Mouse (Mus musculus): ENCODE results near the gene Olfr1415. TPM values are rescaled to one million over a fixed set of nuclear protein-coding genes. Genes with fewer than 3 reads are reported as not detected.

Olfr1415 gene
- polyA plus RNA-seq, 1 experiment: not detected

- H3K27ac ChIP-seq (ENCODE audit: control insufficient read depth, insufficient read depth, low read depth, low read length, poor library complexity): no peak overlapping the region
- WGBS: 70% methylated on average over 6 of the region's 6 CpGs
These were observed 54.3 kb downstream of the Olfr1415 start for GRCm38 (mm10) chr1:92441453-92442063.

GRCm38 (mm10) chr1:92440066-92440750 lies 55.7 kb downstream of the Olfr1415 start:
- no peak overlapping the region for H3K4me3 ChIP-seq (replicated peaks; ENCODE audit: control insufficient read depth, low read depth, low read length)
- H3K27ac ChIP-seq (ENCODE audit: control insufficient read depth, insufficient read depth, low read depth, low read length, poor library complexity): no peak overlapping the region
- H3K4me1 ChIP-seq (ENCODE audit: control insufficient read depth, insufficient read depth, low read length): no peaks in the 10 kb centered on the region; the same call in 1 of the 2 replicates
- WGBS: 88% methylated on average over 9 of the region's 9 CpGs
- TF ChIP-seq CTCF (IDR thresholded peaks at IDR 0.05; ENCODE audit: control insufficient read depth, insufficient read depth, low read length) (no peak), POLR2A (IDR thresholded peaks at IDR 0.05; ENCODE audit: borderline replicate concordance, control insufficient read depth, low read depth, low read length) (no peak)

More at GRCm38 (mm10) chr1:92441453-92442063, 54.3 kb downstream of the Olfr1415 start:
- Histone ChIP-seq H3K4me3 (replicated peaks; ENCODE audit: control insufficient read depth, low read depth, low read length) (no peak overlapping the region), H3K4me1 (ENCODE audit: control insufficient read depth, insufficient read depth, low read length) (no peaks in the 10 kb centered on the region; the same call in 1 of the 2 replicates)
- TF ChIP-seq CTCF (IDR thresholded peaks at IDR 0.05; ENCODE audit: control insufficient read depth, insufficient read depth, low read length) (no peak), POLR2A (IDR thresholded peaks at IDR 0.05; ENCODE audit: borderline replicate concordance, control insufficient read depth, low read depth, low read length) (no peak)

Other genes with a start within 250 kb of the Olfr1415 start
- gene Ndufa10, start 22.2 kb downstream of the Olfr1415 start, polyA plus RNA-seq (2011; ENCODE audit: insufficient read depth, insufficient read length, low replicate concordance, missing spikeins): 45.5 and 48.4 TPM in 2 replicates
- gene Olfr1416, start 11.0 kb downstream of the Olfr1415 start, polyA plus RNA-seq (2011; ENCODE audit: insufficient read depth, insufficient read length, low replicate concordance, missing spikeins): not detected in 2 replicates
- not detected in 2 replicates for gene Olfr1414, start 22.6 kb upstream of the Olfr1415 start, polyA plus RNA-seq (2011; ENCODE audit: insufficient read depth, insufficient read length, low replicate concordance, missing spikeins)
- gene Olfr1413, start 75.2 kb upstream of the Olfr1415 start, polyA plus RNA-seq (2011; ENCODE audit: insufficient read depth, insufficient read length, low replicate concordance, missing spikeins): not detected in 2 replicates
- gene Olfr1412, start 89.7 kb upstream of the Olfr1415 start, polyA plus RNA-seq (2011; ENCODE audit: insufficient read depth, insufficient read length, low replicate concordance, missing spikeins): not detected in 2 replicates
- not detected in 2 replicates for gene Olfr1411, start 98.3 kb upstream of the Olfr1415 start, polyA plus RNA-seq (2011; ENCODE audit: insufficient read depth, insufficient read length, low replicate concordance, missing spikeins)
- not detected in 2 replicates for gene Olfr1410, start 109.7 kb upstream of the Olfr1415 start, polyA plus RNA-seq (2011; ENCODE audit: insufficient read depth, insufficient read length, low replicate concordance, missing spikeins)
- gene Olfr12, start 121.7 kb upstream of the Olfr1415 start, polyA plus RNA-seq (2011; ENCODE audit: insufficient read depth, insufficient read length, low replicate concordance, missing spikeins): not detected in 2 replicates
- 151 and 176 TPM in 2 replicates for gene Cops9, start 145.9 kb upstream of the Olfr1415 start, polyA plus RNA-seq (2011; ENCODE audit: insufficient read depth, insufficient read length, low replicate concordance, missing spikeins)
- 0.32 TPM in 1 of 2 replicates, not detected in the other for gene Otos, start 152.7 kb upstream of the Olfr1415 start, polyA plus RNA-seq (2011; ENCODE audit: insufficient read depth, insufficient read length, low replicate concordance, missing spikeins)